Mouse (Mus musculus): ENCODE data around the gene Arih1.

Arih1 gene

GRCm38 (mm10) chr9:59486549-59487065, at the start of gene Arih1:
TSS of gene Arih1 (minus strand) at chr9:59486618.
- DNase-seq, result peak; percentile 99

- DNase-seq, result no peak
Measured at GRCm38 (mm10) chr9:59533889-59534288, 47.5 kb upstream of the Arih1 start.

DNA sequence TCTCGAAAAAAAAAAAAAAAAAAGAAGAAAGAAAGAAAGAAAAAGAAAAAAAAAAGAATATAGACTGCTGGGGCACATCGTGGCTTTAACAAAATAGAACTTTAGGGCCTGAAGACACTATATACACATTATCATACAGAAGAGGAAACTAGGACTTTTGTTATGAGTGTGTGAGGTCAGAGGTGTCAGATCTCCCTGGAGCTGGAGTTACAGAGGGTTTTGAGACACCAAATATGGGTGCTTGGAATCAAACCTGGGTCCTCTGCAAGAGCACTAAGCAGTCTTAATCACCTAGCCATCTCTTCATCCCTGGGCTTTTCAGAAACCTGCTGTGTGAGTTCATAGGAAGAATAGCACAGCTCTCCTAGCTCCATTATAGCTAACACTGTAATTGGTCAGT, 47.0 kb upstream of the Arih1 start:
- DNase-seq, result no peak

GRCm38 (mm10) chr9:59531645-59532044, 45.2 kb upstream of the Arih1 start:
- DNase-seq, result no peak

DNA sequence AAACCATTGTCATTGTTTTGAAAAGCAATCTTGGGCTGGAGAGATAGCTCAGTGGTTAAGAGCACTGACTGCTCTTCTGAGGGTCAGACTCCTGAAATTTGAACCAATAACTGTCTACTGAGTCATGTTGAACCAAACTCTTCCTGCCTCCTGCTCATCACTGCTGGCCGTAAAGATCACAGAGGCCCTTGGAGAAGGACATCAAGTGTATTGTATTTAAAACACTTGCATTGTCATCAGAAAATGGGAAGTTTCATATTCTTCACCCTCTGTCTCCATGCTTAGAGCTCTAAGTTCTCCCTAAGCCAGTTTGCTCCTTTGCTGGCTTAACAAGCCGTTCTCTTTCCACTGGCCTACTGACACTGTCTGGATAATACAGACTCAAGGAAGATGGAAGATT, 41.9 kb upstream of the Arih1 start:
- no peak for DNase-seq

DNA sequence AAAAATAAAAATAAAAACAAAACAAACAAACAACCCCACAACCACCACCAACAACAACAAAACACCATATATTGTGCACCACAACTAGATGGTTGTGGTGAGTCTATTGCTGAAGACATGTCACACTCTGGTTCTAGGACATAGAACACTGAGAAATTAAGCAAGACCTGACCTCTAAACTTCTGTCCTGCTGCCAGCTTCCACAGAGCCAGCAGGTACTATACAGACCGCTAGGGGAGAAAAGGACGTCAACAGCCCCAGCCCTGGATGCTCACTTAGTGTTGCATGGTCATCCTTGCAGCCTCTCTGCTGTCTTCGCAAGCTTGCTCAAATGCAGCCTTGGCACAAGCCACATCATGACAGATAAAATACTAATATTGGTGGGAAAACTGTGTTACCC, 41.2 kb upstream of the Arih1 start:
- no peak for DNase-seq

GRCm38 (mm10) chr9:59526727-59527126, 40.3 kb upstream of the Arih1 start:
- no peak for DNase-seq

GRCm38 (mm10) chr9:59522906-59523305, 36.5 kb upstream of the Arih1 start:
- DNase-seq, result no peak

GRCm38 (mm10) chr9:59519396-59519795, 33.0 kb upstream of the Arih1 start:
- DNase-seq, result no peak

DNA sequence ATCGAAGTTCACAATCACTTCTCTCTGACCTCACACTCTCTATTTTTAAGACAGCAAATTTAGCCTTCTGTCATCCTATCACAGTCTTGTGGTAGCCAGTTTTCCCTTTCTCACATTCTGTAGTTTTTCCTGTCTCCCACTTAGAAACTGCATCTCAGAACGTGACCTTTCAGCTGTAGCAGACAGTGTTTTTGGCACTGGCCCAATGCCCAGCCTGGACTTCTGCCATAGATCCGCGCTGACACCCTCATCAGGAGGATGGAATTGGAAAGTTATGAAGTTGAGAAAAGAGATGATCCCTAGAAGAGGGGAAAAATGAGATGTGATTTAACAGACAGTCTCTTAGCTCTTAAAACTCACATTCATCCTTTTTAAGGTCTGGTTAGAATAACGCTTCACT, 32.6 kb upstream of the Arih1 start:
- DNase-seq, result no peak

DNA sequence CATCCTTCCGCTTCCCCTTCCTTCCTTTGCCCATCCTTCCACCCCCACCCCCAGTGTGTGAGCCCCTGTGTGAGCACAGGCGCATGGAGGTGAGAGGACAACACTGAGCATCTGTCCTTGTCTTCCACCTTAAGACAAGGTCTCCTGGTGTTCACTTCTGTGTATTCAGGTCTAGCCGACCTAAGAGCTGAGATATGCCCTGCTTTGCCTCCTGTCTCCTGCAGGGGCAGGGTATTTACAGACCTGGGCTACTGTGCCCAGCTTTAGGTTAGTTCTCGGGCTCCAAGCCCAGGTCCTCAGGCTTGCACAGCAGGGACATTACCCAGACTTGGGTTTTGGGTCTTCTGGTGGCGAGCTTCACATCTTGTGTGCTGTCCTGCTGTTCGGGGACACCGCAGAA, 30.7 kb upstream of the Arih1 start:
- DNase-seq, result no peak

DNA sequence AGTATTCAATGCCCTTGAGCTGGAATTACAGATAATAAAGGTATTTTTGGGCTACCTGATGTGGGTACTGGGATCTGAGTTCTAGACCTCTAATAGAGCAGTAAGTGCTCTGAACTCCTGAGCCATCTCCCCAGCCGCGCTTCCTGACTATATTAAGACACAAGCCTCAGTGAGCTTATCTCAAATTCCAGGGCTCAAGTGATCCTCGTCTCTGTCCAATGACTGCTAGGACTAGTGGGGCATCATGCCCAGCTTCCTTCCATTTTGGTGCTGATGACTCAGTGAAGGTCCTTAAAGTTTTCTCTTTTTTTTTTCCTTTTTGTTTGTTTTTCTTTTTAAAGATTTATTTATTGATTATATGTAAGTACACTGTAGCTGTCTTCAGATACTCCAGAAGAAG, 28.7 kb upstream of the Arih1 start:
- no peak for DNase-seq

DNA sequence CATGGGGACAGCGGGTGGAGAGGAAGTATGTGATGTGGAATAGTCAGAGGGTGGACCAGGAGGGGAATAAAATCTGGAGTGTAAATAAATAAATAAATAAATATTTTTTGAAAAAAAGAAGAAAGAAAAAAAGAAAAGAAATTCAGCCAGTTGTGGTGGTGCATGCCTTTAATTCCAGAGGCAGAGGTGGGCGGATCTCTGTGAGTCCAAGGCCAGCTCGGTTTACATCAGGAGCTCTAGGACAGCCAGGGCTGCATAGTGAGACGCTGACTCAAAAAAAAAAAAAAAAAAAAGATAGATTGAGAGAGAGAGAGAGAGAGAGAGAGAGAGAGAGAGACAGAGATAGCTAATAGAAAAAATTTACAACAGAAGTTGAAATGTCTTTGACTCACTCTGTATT, 26.0 kb upstream of the Arih1 start:
- no peak for DNase-seq

DNA sequence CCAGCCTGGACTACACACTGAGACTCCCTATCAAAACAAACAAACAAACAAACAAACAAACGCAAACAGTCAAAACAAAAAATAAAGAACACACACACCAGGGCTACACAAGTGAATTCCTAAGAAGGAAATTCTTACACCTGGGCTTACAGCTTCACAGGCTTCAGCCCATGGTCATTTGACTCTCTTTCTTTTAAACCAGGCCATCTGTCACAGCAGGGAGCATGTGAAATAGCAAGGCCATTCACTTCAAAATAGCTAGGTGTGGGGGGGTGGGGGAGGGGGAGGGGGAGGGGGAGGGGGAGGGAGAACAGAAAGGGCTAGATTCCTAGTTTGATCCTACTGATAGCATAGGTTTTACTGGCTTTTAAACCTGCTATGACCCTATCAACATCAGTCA, 21.7 kb upstream of the Arih1 start:
- DNase-seq, result no peak

DNA sequence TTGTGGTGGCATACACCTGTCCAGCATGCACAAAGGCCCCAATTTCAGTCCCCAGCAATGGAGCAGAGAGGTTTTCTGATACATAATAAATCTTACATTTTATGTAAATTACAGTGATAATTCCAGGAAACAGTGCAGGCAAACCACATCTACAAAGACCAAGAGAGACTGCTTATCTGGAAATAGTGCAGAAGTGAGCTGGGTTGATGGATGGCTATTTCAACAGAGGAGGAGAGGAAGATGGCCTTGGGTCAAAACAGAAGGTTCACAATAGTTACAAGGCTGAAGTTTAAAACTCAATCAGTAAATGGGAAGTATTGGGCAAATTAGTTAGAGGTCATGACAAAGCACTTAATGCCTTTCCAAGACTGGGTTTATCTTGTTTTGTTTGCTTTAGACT, 913 bp upstream of the Arih1 start:
- no peak for DNase-seq

GRCm38 (mm10) chr9:59486076-59486518, 321 bp downstream of the Arih1 start:
- DNase-seq, result no peak

DNA sequence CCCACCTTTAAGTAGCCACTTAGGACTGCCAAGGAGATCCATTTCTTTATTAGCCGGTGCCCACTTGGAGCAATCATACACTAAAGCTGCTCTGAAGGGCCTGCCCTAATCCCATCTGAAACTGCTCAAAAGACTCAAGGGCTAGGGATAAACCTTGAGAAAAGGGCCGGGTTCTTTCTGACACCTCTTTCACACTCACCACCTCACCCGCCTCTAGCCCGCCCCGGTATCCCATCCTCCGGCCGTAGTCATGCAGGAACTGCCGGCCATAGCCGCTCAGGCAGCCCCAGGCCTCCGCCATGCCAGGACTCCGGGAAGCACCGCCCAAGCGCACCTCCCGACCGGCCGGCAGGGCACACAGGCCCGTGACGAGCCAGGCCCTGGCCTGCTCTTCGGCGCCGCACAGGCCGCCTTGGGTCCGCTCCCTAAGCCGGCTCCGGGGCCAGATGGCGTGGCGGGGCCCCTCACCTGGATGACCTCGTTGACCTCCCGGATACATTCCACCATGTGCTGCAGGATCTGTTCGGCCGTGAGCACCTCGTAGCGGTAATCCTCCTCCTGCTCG, 825 bp downstream of the Arih1 start:
- peak; percentile 40 for DNase-seq

DNA sequence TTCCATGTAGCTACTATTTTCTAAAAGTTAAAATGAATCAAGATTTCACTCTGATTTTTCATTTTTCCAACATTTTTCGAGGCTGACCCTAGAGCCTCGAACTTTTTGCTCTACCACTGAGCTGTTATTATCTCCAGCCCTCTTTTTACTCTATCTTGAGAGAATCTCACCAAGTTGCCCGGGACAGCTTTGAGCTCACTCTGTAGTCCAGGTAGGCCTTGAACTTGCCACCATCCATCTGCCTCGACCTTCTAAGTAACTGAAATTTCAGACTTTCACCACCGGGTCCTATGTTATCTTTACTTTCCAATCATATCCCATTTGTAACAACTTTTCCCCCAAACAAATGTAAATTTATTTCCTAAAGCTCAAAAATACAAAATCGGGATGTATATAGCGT, 1.7 kb downstream of the Arih1 start:
- no peak for DNase-seq

DNA sequence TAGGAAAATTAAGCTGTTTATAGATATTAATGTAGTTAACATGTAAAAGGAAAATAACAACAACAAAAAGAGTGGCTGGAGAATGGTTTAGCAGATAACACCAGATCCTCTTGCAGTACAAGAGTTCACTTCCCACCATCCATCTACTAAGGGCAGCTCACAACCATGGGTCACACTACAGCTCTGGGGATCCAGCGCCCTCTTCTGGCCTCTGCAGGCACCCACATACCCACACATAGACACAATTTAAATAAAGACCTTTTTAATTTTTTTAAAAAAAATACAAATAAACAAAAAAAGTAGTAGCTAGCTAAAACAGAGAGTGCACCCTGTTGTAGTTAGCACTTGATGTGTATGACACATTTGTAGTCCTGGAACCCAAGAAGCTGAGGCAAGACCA, 4.0 kb downstream of the Arih1 start:
- no peak for DNase-seq

- no peak for DNase-seq
Measured at GRCm38 (mm10) chr9:59476617-59477016, 9.8 kb downstream of the Arih1 start.

GRCm38 (mm10) chr9:59474838-59475237, 11.6 kb downstream of the Arih1 start:
- DNase-seq, result no peak

- no peak for DNase-seq
Measured at GRCm38 (mm10) chr9:59473171-59473570, 13.2 kb downstream of the Arih1 start.

DNA sequence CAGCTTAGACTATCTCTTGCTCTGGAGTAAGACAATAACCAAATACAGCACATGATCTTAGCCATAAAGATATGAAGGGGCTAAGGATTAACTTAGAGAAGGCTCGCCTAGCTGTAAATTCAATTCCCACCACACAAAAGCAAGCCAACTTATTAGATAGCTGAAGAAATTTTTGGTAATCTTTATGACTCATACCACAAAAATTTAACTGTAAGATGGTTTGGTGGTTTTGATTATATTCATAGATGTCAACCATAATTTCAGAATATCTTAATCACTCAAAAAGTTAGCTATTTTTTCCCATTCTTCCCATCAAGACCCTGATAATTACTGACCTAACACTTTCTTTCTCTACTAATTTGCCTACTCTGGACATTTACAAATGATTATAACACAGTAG, 17.0 kb downstream of the Arih1 start:
- DNase-seq, result no peak

GRCm38 (mm10) chr9:59464293-59464692, 22.1 kb downstream of the Arih1 start:
- no peak for DNase-seq

DNA sequence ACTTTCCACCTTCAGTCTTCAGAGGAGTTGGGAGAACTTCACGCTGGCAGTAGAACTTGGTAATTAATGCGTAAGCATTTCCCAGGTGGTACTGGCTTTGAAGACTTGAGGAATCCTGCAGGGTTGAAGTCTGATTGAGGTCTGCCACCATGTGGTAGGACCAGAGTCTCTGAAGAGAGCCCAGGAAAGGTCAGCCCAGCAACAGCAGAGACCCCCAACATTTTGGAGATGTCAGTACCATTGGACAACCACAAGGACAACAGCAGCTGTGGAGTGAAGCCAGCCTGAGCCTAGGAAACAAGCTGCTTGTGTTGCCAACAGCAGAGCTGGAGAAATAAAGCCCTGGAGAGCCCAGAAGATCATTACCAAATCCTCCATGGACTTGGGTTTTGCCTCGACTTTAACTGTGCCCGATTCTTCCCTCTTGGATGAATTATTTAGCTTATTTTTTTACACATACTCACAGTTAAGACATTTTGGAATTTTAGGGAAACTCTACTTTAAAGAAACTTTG, 27.4 kb downstream of the Arih1 start:
- no peak for DNase-seq

Data from right cerebral cortex, adult 18-20 months (tissue).